Mouse (Mus musculus): ENCODE data around the gene Idnk.

GRCm38 (mm10) chr13:58150442-58150841 is 7.0 kb upstream of the Idnk start:
- TF ChIP-seq CTCF (IDR thresholded peaks at IDR 0.05; ENCODE audit: borderline replicate concordance, insufficient read depth, low read depth, low read length) (no peak), POLR2A (IDR thresholded peaks at IDR 0.05; ENCODE audit: borderline replicate concordance, insufficient read depth, low read length) (no peak)

Measured in cerebellum, adult 2 months (tissue).